Mouse (Mus musculus) thymus, postnatal 0 days (tissue): ENCODE data around the gene Prss38. TPM values are rescaled to one million over a fixed set of nuclear protein-coding genes. Genes with fewer than 3 reads are reported as not detected.

Source experiments
- DNase-seq: peaks from one replicate; pipeline ENCODE4 v3.0.0-alpha.2; 2015; ENCODE audit warnings: low spot score
- polyA plus RNA-seq: library from polyadenylated mRNA; unstranded; fragments of >200 nt; fragmentation: Nextera tagmentation; extraction: Ambion mirVana; gene quantifications from 2 replicates; pipeline ENCODE4 v1.2.1, GENCODE M21; 2015

Prss38 gene
- polyA plus RNA-seq: not detected in 2 replicates

DNA sequence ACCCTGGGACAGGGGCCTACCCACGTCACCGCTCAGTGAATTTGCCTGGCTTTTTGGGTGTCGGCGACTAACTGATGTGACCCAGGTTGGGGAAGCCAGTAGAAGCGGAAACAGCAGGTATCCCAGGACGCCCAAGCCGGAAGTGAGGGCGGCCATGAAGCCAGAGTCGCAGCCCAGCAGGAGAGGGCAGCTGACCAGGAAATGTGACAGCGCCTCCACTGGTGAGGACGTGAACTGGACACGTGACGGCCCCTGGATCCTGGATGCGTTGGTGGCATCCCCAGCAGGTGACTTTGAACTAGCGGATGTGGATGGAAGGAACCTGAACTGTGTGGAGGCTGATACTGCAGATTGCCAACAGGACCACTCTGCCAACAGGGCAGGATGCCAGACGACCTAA lies at the start of gene Prss38:
Prss38 (minus strand) TSS at position 183 of the 400 bp plus-strand sequence.
- DNase-seq: no peak

DNA sequence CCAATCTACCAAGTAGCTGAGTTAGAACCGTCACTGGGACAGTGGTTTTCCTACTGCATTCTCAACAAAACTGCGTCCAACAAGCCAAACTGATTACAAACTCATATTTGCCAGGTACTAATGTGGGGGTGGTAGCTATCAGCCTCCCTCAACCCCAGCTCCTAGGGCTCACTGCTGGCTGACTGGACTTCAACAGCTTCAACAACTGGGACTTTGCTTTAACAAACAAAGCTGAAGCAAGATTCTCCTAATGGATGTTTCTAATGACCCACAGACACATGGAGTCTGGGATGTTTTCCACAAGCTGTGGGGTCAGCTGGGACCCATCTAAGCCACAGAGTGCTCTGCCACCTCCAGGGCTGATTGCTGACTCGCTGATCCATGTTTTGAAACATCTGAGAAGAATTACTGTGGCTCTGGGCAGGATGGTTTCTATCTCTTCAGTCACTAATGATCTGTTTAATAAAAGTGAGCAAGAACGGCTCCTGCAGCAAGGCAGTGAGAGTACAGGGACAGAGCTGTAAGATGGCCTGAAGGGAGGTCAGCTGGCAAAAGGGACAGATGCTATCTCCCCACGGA lies 47.6 kb upstream of the Prss38 start:
- DNase-seq: no peak

DNA sequence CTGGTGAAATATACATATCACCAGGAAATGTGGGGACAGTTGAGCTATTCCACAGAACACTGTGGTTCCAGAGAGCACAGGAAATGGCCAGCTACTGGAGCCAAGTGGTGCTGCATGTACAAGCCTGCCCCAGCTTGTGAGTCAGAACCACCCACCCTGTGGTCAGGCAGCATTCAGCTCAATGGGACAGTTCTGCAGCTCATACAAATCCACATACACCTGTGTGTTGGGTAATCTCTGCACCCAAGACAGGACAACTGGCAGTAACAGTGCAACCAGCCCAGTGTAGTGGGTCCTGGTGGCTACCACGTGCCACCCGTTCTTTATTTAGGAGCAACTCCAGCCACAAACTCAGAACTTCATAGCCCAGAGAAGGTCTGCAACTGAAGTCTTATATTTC lies 46.5 kb upstream of the Prss38 start:
- DNase-seq: no peak

DNA sequence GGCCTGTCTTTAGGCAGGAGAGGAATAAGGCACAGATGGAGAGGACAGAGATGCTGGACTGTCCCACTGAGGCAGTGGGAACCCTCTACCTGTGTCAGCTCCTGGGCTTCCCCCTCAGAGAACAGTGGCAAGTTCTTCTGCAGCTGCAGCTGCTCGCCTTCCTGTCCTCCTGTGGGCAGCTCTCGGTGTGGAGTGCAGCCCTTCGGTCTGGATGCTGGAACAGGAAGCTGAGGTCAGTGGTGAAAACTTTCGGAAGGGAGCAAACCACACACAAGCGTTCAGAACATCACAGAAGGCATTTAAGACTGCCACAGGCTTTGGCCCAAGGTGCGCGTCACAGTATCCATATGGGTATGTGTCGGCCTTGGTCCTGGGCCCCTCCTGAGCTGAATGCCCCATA lies 46.0 kb upstream of the Prss38 start:
- DNase-seq: peak; percentile 22

DNA sequence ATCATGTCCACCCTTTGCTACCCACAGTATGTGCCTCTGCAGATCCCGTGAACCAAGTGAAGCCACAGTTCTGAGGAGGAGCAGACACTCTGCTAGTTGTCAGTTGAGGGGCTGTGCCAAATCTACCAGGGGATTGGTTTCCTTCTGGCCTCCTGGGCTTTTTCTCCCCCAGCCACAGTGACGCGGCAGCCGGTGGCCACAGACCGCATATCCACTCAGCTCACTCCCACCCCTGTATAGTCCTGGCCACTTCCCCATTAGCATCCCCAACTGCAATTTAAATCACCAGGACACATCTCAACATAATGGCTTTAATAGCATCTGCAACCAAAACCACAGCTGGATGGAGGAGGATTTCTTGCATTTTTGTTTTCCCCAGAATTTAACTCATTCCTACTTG lies 43.3 kb upstream of the Prss38 start:
- no peak for DNase-seq

DNA sequence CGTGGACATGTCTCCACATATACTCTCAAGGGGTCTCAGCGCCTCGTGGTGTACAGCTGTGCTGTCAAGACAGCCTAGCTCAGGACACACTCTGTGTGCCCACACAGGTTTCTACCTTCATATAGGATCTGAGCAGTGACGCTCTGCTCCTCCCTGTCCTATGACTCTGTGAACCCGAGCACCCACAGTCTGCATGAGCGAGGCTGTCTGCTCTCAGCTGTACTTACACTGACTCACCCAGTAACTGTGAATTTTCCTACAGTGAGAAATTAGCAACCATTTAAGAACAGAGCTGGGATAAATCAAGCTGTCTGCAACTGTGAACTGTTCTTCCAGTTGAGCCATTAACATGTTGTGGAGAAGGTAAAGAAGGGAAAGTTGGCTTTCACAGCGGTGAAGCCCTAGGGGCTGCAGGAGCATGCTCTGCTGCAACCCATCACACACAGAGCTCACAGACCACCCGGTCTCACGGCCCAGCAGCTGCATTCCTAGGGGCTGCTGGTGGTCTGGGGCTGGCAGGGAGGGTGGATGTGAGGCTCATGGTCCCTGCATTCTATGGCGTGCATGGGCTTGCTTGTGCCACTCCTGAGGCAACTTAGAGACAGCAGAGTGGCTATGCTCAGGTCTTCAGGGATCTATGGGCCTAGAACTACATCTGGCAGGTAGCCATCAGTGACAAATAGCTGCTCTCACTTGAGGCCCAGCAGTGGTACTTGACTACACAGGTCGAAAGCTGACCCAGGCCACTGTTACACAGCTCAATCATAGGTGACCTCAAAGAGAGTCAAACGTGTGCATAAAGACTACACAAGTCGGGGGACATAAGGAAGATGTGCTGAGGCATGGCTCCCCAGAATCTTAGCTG lies 37.8 kb upstream of the Prss38 start:
- no peak for DNase-seq

DNA sequence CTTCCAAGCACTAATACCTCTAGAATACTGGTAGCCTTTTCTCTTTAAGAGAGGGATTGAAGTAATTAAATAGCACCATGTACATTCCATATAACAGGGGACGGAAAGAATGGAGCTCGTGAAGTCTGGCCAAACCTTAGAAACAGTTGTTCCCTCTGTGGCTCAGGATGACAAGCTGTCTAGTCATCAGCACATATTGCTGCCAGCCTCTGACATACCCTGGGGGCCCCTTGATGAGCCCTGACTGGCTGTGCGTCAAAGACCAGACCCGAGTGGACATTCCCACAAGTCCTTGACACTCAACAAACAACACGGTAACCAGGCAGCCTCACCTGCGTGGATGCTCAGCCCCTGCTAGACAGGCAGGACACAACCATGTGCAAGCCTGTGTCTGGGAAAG lies 36.6 kb upstream of the Prss38 start:
- no peak for DNase-seq

DNA sequence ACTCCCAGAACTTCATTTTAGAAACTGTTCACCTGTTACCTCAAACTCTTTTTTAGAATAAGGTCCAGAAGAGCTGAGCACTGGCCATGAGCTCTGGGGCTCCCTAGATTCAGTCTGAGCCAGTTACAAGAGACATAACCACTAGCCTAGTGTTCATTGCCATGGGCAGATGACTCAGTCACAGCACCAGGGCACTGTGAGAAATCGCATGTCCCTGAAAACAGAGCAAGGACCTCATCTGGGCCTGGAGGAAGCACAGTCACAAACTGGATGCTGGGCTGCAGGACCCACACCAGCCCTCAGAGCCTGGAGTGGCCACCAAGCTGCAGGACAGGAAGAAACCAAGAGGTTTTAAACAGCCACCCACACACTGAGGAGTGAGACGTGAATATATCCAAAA lies 35.4 kb upstream of the Prss38 start:
- DNase-seq: no peak

DNA sequence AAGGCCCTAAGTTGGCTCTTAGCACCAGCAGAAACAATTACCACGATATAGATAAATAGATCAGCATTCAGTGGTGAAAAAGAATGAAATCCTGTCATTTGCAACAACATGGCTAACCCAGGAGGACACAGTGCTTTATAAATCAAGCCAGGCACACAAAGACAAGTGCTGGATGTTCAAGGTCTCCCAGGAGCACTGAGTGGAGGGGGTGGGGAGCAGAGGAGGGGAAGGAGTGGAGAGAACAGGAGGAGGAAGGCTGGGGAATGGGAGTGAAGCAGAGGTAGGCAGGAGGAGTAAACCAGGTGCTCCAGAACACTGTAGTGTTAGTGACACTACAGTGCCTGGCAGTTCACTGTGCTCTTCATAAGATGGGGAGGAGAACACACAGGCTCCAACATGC lies 30.3 kb upstream of the Prss38 start:
- DNase-seq: no peak

DNA sequence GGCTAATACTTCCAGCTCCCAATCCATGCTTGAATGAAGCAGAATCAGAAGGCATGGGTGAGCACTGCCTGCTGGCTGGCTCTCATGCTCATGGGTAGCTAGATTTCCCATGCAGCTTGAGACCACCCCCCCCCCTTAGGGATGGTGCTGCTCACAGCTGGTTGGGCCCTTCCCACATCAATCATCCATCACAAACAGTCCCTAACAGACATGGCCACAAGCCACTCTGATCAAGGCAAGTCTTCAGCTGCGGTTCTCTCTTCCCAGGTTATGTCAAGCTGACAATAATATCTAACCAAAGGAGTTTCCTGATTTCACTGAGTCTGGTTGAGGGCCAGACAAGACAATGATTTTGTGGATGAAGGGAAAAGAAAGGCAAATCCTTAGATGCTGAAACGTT lies 25.4 kb upstream of the Prss38 start:
- DNase-seq: peak; percentile 69

DNA sequence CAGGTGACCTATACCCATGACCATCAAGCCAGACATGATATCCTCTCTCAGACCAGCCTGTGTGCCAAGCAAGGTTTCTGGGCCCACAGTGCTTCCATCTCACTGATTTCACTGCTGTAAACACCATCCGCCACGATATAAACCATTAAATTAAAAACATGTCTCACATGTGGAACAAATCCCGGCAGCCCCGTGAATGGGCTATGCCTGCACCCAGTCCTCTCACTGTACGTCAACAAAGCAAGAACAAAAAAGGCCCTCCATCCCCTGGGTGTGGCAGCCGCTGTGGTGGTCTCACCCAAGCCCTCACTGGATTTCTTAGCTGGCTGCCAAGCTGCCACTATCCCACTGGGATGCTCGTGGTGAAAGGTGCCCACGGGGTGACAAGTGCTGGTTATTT lies 24.4 kb upstream of the Prss38 start:
- no peak for DNase-seq

DNA sequence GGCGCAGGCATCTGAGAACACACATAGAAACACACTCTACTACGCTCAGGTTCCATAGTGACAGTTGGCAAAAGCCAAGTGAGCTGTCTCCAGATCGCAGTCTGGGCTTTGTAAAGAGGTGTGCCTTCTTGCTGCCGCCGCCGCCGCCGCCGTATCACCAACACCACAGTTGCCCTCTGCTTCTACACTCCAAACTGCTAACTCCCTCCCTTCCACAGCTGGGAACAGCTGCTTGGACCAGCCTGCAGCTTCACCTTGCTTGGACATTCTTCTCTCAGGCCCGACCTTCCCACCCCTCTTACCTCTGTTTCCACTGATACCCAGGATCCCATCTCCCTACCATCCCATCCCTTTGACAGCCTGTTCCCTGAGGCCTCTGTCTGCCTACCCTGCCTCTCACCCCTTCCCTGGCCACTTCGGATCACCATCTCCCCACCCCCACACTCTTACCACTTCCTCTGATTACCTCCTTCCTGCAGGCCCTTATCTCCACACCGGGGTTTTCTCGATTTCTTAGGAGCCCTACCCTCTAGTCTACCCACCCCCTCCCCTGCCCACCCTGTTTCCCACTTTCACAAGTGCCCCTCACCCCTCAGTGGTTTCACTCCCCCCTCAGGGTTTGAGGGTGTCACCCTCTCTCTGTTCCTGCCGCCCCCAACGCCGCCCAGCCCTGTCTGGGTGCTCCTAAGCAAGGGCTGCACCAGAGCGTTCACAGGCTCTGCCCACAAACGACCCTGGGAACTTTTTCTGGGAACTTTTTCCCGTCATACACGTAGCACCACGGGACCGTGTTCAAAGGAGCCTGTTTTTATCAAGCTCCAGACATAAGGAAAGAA lies 22.3 kb upstream of the Prss38 start:
- DNase-seq: peak; percentile 58

DNA sequence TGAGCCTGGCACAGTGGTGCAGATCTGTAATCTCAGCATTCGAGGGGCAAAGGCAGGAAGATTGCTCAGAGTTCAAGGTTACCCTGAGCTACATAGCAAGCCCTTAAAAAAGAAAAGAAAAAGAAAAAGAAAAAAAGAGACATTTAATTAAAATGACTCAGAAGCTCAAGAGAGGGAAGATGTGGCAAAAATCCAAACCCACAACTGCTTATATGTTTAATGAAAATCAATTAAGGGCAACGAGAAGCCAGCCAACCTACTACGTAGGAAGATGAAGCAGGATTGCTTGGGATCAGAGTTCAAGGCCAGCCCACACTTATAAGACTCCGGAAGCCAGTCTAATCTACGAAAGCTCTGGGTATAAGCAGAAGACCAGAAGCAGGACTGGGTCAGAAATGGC lies 19.0 kb upstream of the Prss38 start:
- no peak for DNase-seq

DNA sequence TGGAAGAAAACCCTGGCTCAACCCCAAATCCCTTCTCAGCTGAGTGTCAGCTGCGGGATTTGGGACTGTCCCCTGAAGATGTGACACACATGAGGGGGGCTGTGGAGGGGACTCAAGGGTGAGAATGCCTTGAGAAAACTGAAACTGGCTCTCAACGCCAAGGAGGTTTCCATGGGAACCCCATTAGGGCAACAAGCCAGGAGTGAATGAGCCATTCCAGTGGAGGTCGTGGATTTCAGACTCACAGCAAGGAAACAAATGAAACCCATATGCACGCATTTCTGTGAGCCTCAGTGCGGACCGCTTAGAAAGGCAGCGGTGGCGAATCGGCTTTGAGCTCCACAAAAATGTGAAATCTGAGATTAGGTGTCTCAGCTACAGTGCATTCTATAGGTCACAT lies 18.1 kb upstream of the Prss38 start:
- DNase-seq: no peak

DNA sequence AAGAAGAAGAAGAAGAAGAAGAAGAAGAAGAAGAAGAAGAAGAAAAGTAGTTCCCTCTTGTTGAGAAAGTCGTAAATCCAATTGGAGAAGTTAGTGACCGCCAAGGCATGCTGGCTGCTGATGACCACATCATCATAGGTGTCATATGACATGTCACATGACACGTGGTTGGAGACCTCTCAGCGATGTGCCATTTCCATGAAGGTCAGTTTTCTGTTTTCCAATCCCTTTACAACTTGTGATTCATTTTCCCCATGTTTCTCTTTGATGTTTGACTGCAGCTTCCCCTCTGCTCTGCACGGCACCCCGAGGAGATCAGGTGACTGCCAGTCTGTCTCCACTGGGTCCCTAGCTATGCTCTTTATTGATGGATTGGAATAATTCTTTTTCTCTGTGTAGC lies 16.8 kb upstream of the Prss38 start:
- no peak for DNase-seq

DNA sequence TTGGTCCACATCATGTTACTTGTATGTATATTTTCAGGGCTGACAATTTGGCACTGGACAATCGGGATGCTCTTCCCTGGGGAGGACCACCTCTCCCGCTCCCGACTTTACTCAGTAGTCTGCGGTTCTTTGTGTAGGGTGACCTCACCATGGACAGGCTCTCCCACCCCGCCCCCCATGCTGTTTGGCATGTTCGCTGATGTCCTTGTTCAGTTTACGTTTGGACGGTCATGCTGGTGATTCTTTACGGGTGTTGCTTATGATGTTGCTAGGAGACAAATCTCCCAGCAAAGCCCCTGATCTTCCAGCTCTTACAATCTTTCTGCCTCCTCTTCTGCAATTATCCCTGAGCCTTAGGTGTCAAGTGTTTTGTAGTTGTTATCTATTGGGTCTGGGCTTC lies 15.0 kb upstream of the Prss38 start:
- DNase-seq: no peak

DNA sequence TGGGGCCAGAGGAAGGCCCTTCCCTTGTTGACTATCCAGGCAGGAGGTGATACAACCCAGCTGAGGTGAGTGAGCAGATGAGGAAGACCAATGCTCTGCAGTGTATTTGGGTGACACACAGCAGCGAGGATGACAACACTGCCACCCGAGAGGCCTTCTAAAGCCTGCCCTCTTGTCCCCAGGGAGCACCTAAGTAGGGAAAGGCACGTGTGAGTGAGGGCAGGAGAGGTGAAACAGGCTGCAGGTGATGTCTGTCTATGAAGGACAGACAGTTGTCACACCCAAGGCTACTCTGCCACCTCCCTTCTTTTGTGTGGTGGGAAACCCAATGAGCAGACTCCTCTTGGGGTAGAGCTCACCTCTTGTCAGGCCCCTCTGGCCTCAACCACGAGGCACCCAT lies 14.2 kb upstream of the Prss38 start:
- no peak for DNase-seq

DNA sequence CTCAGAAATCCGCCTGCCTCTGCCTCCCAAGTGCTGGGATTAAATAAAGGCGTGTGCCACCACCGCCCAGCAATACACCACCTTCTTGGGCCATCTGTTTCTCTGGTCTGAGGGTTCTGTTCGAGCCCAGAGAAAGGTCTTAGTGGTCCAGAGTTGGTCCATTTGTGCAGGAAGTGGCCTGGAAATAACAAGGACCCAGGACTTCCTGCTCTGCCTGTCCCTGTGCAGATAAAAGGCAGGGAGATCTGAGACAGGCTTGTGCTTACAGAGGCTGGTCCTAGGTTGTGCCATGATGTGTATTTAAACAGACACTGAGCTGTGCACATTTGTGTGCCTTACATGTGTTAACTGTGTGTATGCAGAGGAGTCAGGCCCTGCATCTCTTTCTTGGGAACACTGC lies 13.3 kb upstream of the Prss38 start:
- no peak for DNase-seq

DNA sequence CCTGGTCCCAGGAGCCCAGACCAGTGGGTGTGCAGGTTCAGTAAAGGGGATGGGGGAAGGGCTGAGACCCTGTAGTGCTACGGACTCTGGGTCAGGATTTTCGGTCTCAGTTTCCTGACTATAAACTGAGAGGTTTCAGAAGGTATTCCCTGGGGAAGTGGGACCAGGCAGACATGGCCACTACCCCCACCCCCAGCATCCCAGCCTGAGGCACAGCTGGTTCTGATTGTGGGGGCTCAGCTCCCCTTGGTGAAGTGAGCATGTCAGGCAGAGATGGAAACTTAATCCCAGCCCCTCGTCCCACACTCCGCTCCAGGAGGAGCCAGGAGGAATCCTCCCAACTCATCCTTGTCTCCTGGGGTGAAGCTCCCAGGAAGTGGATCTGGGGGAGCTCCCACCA lies 12.0 kb upstream of the Prss38 start:
- DNase-seq: no peak

DNA sequence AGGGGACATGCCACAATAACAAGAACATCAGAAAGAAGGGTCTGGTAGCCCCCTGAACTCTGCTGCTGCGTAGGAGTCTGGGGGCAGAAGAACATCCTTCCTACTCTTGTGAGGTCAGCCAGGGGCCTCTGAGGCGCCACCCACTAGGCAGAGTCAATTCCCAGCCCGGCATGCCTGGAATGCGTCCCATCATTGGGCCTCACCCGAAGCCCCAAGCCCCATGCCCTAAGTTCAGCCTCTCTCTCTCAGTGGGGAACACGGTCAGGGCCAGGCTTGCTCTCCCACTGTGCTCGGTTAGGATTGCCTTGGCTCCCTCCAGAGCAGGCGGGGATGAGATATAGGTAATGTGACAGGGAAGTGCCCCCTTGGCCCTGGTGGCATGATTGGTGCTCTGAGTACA lies 9.7 kb upstream of the Prss38 start:
- DNase-seq: no peak

DNA sequence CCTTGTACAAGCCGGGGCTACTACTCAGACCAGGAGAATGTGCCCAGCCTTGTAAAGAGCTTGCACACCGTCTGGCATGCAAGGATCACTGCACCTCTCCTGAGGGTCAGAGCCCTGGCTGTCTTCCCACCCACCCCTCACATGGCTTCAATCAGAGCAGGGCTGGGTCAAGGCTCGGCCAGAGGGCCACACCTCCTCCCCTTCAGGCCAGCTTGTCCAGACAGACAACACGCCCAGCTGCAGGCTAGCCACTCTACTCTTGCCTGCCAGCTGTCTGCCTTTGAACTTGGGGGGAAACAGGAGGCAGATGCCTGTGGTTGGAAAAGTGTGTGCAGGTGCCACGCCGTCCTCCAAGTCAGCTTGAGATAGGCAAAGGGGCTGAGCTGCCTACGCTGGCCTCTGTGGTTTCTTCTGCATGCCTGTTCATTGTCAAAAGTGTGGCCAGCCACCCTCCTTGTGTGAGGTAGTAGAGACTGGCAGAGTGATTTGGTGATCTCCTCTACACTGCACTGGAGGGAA lies 9.0 kb upstream of the Prss38 start:
- peak; percentile 82 for DNase-seq

DNA sequence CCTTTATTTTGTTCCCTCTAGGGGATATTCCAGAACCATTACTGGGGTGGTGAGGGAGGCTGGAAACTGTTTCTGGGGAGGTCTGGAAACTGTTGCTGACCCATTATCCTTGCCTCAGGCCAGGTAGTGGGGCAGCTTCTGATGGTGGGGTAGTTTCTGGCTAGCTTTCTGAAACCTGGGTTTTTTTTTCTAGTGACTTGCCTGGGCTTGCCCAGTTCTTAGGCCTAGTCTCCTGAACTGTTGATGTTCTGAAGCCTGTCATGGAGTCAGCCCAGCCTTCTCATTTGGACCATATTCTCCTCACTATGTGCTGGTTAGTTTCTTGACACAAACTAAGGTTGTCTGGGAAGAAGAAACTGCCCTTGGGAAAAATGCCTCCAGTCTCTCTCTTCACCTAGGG lies 4.1 kb upstream of the Prss38 start:
- DNase-seq: no peak
